Mouse (Mus musculus): ENCODE results near the gene Pik3r5. TPM values are rescaled to one million over a fixed set of nuclear protein-coding genes. Genes with fewer than 3 reads are reported as not detected.

Pik3r5 gene
- polyA plus RNA-seq, 1 experiment from 2014 or later: 1.2 TPM

GRCm38 (mm10) chr11:68468886-68469285 is 37.0 kb downstream of the Pik3r5 start:
- ATAC-seq (ENCODE audit: low FRiP score) (no peak), DNase-seq (ENCODE audit: low spot score) (no peak)
- Histone ChIP-seq H3K36me3 (replicated peaks; ENCODE audit: control insufficient read depth, insufficient read depth) (no peaks in the 10 kb centered on the region), H3K9ac (no peak overlapping the region), H3K4me3 (replicated peaks; ENCODE audit: low read length) (no peak overlapping the region), H3K27me3 (ENCODE audit: control insufficient read depth, insufficient read depth, low read length) (no peaks in the 10 kb centered on the region), H3K4me2 (replicated peaks) (no peak overlapping the region), H3K4me1 (replicated peaks; ENCODE audit: control insufficient read depth, insufficient read depth, low read length) (no peaks in the 10 kb centered on the region), H3K9me3 (ENCODE audit: control insufficient read depth, low read length) (no peaks in the 10 kb centered on the region), H3K27ac (no peak overlapping the region)
- WGBS: 92% methylated on average over 4 of the region's 4 CpGs

- H3K9ac ChIP-seq: no peak overlapping the region
- no peak for DNase-seq (ENCODE audit: low spot score)
- no peak overlapping the region for H3K27ac ChIP-seq
- no peaks in the 10 kb centered on the region for H3K36me3 ChIP-seq (replicated peaks; ENCODE audit: control insufficient read depth, insufficient read depth)
- 85% methylated on average over 5 of the region's 5 CpGs for WGBS
- H3K4me1 ChIP-seq (replicated peaks; ENCODE audit: control insufficient read depth, insufficient read depth, low read length): no peaks in the 10 kb centered on the region
- H3K27me3 ChIP-seq (ENCODE audit: control insufficient read depth, insufficient read depth, low read length): no peaks in the 10 kb centered on the region
- H3K4me2 ChIP-seq (replicated peaks): no peak overlapping the region
- ATAC-seq (ENCODE audit: low FRiP score): no peak
- H3K4me3 ChIP-seq (replicated peaks; ENCODE audit: low read length): no peak overlapping the region
- H3K9me3 ChIP-seq (ENCODE audit: control insufficient read depth, low read length): no peaks in the 10 kb centered on the region
Observed at GRCm38 (mm10) chr11:68472162-68472849, 40.4 kb downstream of the Pik3r5 start.

GRCm38 (mm10) chr11:68474600-68474999 is 42.7 kb downstream of the Pik3r5 start:
- 84% methylated on average over 6 of the region's 6 CpGs for WGBS
- DNase-seq (ENCODE audit: low spot score) (no peak), ATAC-seq (ENCODE audit: low FRiP score) (no peak)
- Histone ChIP-seq H3K36me3 (replicated peaks; ENCODE audit: control insufficient read depth, insufficient read depth) (no peaks in the 10 kb centered on the region), H3K4me3 (replicated peaks; ENCODE audit: low read length) (no peak overlapping the region), H3K9me3 (ENCODE audit: control insufficient read depth, low read length) (no peaks in the 10 kb centered on the region), H3K4me1 (replicated peaks; ENCODE audit: control insufficient read depth, insufficient read depth, low read length) (no peaks in the 10 kb centered on the region), H3K27ac (no peak overlapping the region), H3K9ac (no peak overlapping the region), H3K27me3 (ENCODE audit: control insufficient read depth, insufficient read depth, low read length) (no peaks in the 10 kb centered on the region), H3K4me2 (replicated peaks) (no peak overlapping the region)

DNA sequence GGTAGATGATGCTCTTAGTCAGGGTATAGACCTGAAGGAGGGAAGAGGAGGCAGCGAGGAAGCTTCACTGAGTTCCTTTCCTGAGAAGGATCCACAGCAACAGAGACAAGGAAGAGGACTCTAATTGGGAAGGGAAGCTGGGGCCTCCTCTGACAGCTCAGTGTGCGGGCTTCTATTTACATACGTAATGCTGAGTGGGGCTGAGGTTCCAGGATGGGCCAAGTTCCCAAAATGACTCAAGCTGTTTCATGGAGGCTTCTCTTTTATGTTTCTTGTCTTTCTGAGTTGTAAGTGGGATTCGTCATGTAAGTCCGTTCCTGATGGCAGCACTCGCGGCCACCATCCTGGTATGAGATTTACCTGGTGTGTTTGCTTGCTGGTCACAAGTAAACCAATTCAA is 43.8 kb downstream of the Pik3r5 start:
- Histone ChIP-seq H3K9me3 (ENCODE audit: control insufficient read depth, low read length) (no peaks in the 10 kb centered on the region), H3K4me3 (replicated peaks; ENCODE audit: low read length) (no peak overlapping the region), H3K27ac (no peak overlapping the region), H3K4me2 (replicated peaks) (no peak overlapping the region), H3K4me1 (replicated peaks; ENCODE audit: control insufficient read depth, insufficient read depth, low read length) (no peaks in the 10 kb centered on the region), H3K36me3 (replicated peaks; ENCODE audit: control insufficient read depth, insufficient read depth) (no peaks in the 10 kb centered on the region), H3K9ac (no peak overlapping the region), H3K27me3 (ENCODE audit: control insufficient read depth, insufficient read depth, low read length) (no peaks in the 10 kb centered on the region)
- no peak for DNase-seq (ENCODE audit: low spot score)
- ATAC-seq (ENCODE audit: low FRiP score): no peak
- 90% methylated on average over 7 of the region's 7 CpGs for WGBS

- WGBS: 92% methylated on average over 6 of the region's 6 CpGs
- Histone ChIP-seq H3K36me3 (replicated peaks; ENCODE audit: control insufficient read depth, insufficient read depth) (no peaks in the 10 kb centered on the region), H3K4me1 (replicated peaks; ENCODE audit: control insufficient read depth, insufficient read depth, low read length) (no peaks in the 10 kb centered on the region), H3K9me3 (ENCODE audit: control insufficient read depth, low read length) (no peaks in the 10 kb centered on the region), H3K4me2 (replicated peaks) (no peak overlapping the region), H3K27ac (no peak overlapping the region), H3K27me3 (ENCODE audit: control insufficient read depth, insufficient read depth, low read length) (no peaks in the 10 kb centered on the region), H3K4me3 (replicated peaks; ENCODE audit: low read length) (no peak overlapping the region), H3K9ac (no peak overlapping the region)
- no peak for ATAC-seq (ENCODE audit: low FRiP score)
- no peak for DNase-seq (ENCODE audit: low spot score)
Observed at GRCm38 (mm10) chr11:68477661-68478060, 45.7 kb downstream of the Pik3r5 start.

DNA sequence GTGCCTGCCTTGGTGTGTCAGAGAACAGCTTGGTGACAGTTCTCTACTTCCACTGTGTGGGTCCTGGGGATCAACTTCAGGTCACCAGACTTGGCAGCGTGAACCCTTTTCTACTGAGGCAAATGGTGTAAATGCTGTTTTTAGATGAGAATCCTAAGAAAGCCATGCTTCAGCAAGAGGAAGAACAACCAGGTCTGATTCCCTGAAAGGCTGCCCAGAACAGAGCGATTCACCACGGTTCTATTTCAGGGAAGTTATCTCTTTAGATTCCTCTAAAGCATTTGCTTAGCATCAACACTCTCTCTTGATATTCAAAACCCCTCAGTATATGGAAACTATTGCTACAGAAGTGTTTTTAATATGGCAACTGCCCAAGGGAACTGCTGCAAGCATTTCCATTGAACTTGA is 46.7 kb downstream of the Pik3r5 start:
- ATAC-seq (ENCODE audit: low FRiP score): no peak
- 72% methylated on average over 3 of the region's 3 CpGs for WGBS

DNA sequence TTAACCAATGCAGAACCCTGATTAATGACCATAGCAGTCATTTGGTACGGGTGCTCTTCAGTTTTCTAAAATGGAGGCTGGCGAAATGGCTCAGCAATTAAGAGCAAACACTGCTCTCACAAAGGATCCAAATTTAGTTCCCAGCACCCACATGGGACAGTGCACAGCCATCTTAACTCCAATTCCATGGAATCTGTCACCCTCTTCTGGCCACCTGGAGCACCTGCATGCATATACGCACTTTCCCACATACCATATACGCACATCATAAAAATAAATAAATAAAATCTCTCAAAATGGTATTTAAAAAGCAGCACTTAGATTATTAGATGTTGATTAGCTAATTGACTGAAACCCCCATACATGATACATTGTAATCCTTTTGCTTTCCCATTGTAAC is 48.7 kb downstream of the Pik3r5 start:
- no peak for DNase-seq (ENCODE audit: low spot score)
- WGBS: 93% methylated on average over 4 of the region's 4 CpGs
- Histone ChIP-seq H3K4me2 (replicated peaks) (no peak overlapping the region), H3K4me1 (replicated peaks; ENCODE audit: control insufficient read depth, insufficient read depth, low read length) (no peaks in the 10 kb centered on the region), H3K9me3 (ENCODE audit: control insufficient read depth, low read length) (no peaks in the 10 kb centered on the region), H3K36me3 (replicated peaks; ENCODE audit: control insufficient read depth, insufficient read depth) (no peaks in the 10 kb centered on the region), H3K27ac (no peak overlapping the region), H3K27me3 (ENCODE audit: control insufficient read depth, insufficient read depth, low read length) (no peaks in the 10 kb centered on the region), H3K4me3 (replicated peaks; ENCODE audit: low read length) (no peak overlapping the region), H3K9ac (no peak overlapping the region)
- ATAC-seq (ENCODE audit: low FRiP score): no peak

More for the DNA sequence above, 46.7 kb downstream of the Pik3r5 start:
- Histone ChIP-seq H3K4me2 (replicated peaks) (no peak overlapping the region), H3K27ac (no peak overlapping the region), H3K36me3 (replicated peaks; ENCODE audit: control insufficient read depth, insufficient read depth) (no peaks in the 10 kb centered on the region), H3K9ac (no peak overlapping the region), H3K4me3 (replicated peaks; ENCODE audit: low read length) (no peak overlapping the region), H3K4me1 (replicated peaks; ENCODE audit: control insufficient read depth, insufficient read depth, low read length) (no peaks in the 10 kb centered on the region), H3K27me3 (ENCODE audit: control insufficient read depth, insufficient read depth, low read length) (no peaks in the 10 kb centered on the region), H3K9me3 (ENCODE audit: control insufficient read depth, low read length) (no peaks in the 10 kb centered on the region)
- no peak for DNase-seq (ENCODE audit: low spot score)

GRCm38 (mm10) chr11:68482001-68482400 is 50.1 kb downstream of the Pik3r5 start:
- Histone ChIP-seq H3K4me1 (replicated peaks; ENCODE audit: control insufficient read depth, insufficient read depth, low read length) (no peaks in the 10 kb centered on the region), H3K4me2 (replicated peaks) (no peak overlapping the region), H3K9me3 (ENCODE audit: control insufficient read depth, low read length) (no peaks in the 10 kb centered on the region), H3K36me3 (replicated peaks; ENCODE audit: control insufficient read depth, insufficient read depth) (no peaks in the 10 kb centered on the region), H3K9ac (no peak overlapping the region), H3K4me3 (replicated peaks; ENCODE audit: low read length) (no peak overlapping the region), H3K27ac (no peak overlapping the region), H3K27me3 (ENCODE audit: control insufficient read depth, insufficient read depth, low read length) (no peaks in the 10 kb centered on the region)
- DNase-seq (ENCODE audit: low spot score) (no peak), ATAC-seq (ENCODE audit: low FRiP score) (no peak)

- no peaks in the 10 kb centered on the region for H3K9me3 ChIP-seq (ENCODE audit: control insufficient read depth, low read length)
- 80% methylated on average over 6 of the region's 6 CpGs for WGBS
Observed at GRCm38 (mm10) chr11:68483213-68483612, 51.3 kb downstream of the Pik3r5 start.

DNA sequence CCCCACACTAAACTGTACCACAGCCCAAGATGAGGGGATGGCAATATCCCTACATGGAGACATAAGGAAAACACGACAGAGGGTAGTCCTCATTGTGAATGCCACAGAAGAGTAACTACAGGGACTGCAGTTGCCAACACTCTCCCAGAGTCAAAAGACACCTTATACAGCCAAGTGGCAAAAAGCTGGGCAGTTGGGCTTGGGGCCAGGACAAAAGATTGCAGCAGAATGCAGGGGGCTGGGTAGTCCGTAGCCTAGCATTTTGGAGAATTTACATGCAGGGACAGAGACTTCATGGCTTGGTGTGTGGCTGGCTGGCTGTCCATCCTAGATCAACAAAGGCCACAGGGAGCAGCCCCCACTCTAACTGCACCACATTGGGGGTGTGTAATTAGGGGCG is 52.5 kb downstream of the Pik3r5 start:
- Histone ChIP-seq H3K9ac (no peak overlapping the region), H3K9me3 (ENCODE audit: control insufficient read depth, low read length) (no peaks in the 10 kb centered on the region), H3K27me3 (ENCODE audit: control insufficient read depth, insufficient read depth, low read length) (no peaks in the 10 kb centered on the region), H3K4me1 (replicated peaks; ENCODE audit: control insufficient read depth, insufficient read depth, low read length) (no peaks in the 10 kb centered on the region), H3K4me2 (replicated peaks) (no peak overlapping the region), H3K4me3 (replicated peaks; ENCODE audit: low read length) (no peak overlapping the region), H3K27ac (no peak overlapping the region), H3K36me3 (replicated peaks; ENCODE audit: control insufficient read depth, insufficient read depth) (no peaks in the 10 kb centered on the region)
- no peak for DNase-seq (ENCODE audit: low spot score)
- WGBS: 70% methylated on average over 3 of the region's 3 CpGs
- ATAC-seq (ENCODE audit: low FRiP score): no peak

More at GRCm38 (mm10) chr11:68483213-68483612, 51.3 kb downstream of the Pik3r5 start:
- ATAC-seq (ENCODE audit: low FRiP score) (no peak), DNase-seq (ENCODE audit: low spot score) (no peak)
- no peak overlapping the region for H3K4me2 ChIP-seq (replicated peaks)
- no peaks in the 10 kb centered on the region for H3K27me3 ChIP-seq (ENCODE audit: control insufficient read depth, insufficient read depth, low read length)
- H3K4me1 ChIP-seq (replicated peaks; ENCODE audit: control insufficient read depth, insufficient read depth, low read length): no peaks in the 10 kb centered on the region
- no peak overlapping the region for H3K27ac ChIP-seq
- H3K36me3 ChIP-seq (replicated peaks; ENCODE audit: control insufficient read depth, insufficient read depth): no peaks in the 10 kb centered on the region
- H3K4me3 ChIP-seq (replicated peaks; ENCODE audit: low read length): no peak overlapping the region
- H3K9ac ChIP-seq: no peak overlapping the region

Measured in hindbrain, embryonic 14.5 days (tissue).